Mouse (Mus musculus): ENCODE results near the gene Rasal2. TPM values are rescaled to one million over a fixed set of nuclear protein-coding genes. Genes with fewer than 3 reads are reported as not detected.

Rasal2 gene
- total and polyA plus RNA-seq, 3 experiments = 1.5 to 2.6 (median 1.7) TPM

GRCm38 (mm10) chr1:157141014-157141413 lies 271.4 kb downstream of the Rasal2 start:
- in situ Hi-C loops (cut with MboI; ENCODE audit: low pct_ligation_motif_present, low pct_unique_long_range_greater_than_20kb, low sequenced_read_pairs) (no loop called here), dilution Hi-C loops (cut with MboI; ENCODE audit: extremely low pct_ligation_motif_present, extremely low pct_unique_long_range_greater_than_20kb, low sequenced_read_pairs) (no loop called here)
- Histone ChIP-seq H3K79me2 (replicated peaks; ENCODE audit: control insufficient read depth, extremely low read depth, insufficient read depth, poor library complexity, severe bottlenecking) (no peaks in the 10 kb centered on the region), H3K27ac (ENCODE audit: insufficient read depth, low read depth) (peak overlapping the region; percentile 78), H3K36me3 (replicated peaks in 1 of 2; ENCODE audit: control insufficient read depth in 1 of 2, insufficient read depth in 1 of 2, low read length in 1 of 2) (peaks cover 0 to 3% of the 10 kb centered on the region in 2 experiments), H3K27me3 (replicated peaks) (no peaks in the 10 kb centered on the region), H3K4me2 (ENCODE audit: insufficient read depth, low read depth, poor library complexity, severe bottlenecking) (peak overlapping the region; percentile 35; the same call in 1 of the 2 replicates), H3K9me3 (replicated peaks; ENCODE audit: low read length) (no peaks in the 10 kb centered on the region), H3K9ac (ENCODE audit: insufficient read depth, low read depth) (no peak overlapping the region), H3K4me3 (replicated peaks in 1 of 3; ENCODE audit: low read depth in 2 of 3, low read length in 2 of 3, poor library complexity in 1 of 3) (peak overlapping the region in 2 of 3 experiments; percentile 11 to 22), H3K4me1 (ENCODE audit: control insufficient read depth in 1 of 2, insufficient read depth in 2 of 2) (peaks cover 6 to 54% of the 10 kb centered on the region in 2 experiments)
- TF ChIP-seq MEF2A (IDR thresholded peaks at IDR 0.05; ENCODE audit: borderline replicate concordance, low read depth, low read length) (peak; percentile 83), GABPA (IDR thresholded peaks at IDR 0.05; ENCODE audit: insufficient replicate concordance, low read depth, low read length) (no peak), CHD2 (IDR thresholded peaks at IDR 0.05; ENCODE audit: low read length) (no peak), HCFC1 (IDR thresholded peaks at IDR 0.05; ENCODE audit: low read depth, low read length) (no peak), UBTF (IDR thresholded peaks at IDR 0.05; ENCODE audit: low read depth, low read length) (no peak), BHLHE40 (IDR thresholded peaks at IDR 0.05; ENCODE audit: low read depth, low read length) (peak; percentile 98), ZC3H11A (IDR thresholded peaks at IDR 0.05; ENCODE audit: low read depth, low read length) (no peak), MXI1 (IDR thresholded peaks at IDR 0.05; ENCODE audit: low read depth, low read length) (no peak), SMC3 (IDR thresholded peaks at IDR 0.05; ENCODE audit: low read depth, low read length) (no peak), EP300 (IDR thresholded peaks at IDR 0.05; ENCODE audit: low read length) (peak; percentile 69), CTCF (conservative IDR thresholded peaks at IDR 0.05 in 1 of 2, IDR thresholded peaks at IDR 0.05 in 1 of 2; ENCODE audit: low read depth in 2 of 2, low read length in 2 of 2) (peak in 1 of 2 experiments; percentile 12; a peak in 1 of 4 replicates), USF2 (conservative IDR thresholded peaks at IDR 0.05; ENCODE audit: low read depth, low read length) (peak; percentile 73), MAX (IDR thresholded peaks at IDR 0.05; ENCODE audit: low read length) (peak; percentile 82), USF1 (IDR thresholded peaks at IDR 0.05; ENCODE audit: low read depth, low read length) (peak; percentile 71), SIN3A (IDR thresholded peaks at IDR 0.05; ENCODE audit: low read length) (no peak), TCF12 (IDR thresholded peaks at IDR 0.05; ENCODE audit: low read depth, low read length) (no peak), RCOR1 (conservative IDR thresholded peaks at IDR 0.05; ENCODE audit: low read depth, low read length) (no peak), ZMIZ1 (IDR thresholded peaks at IDR 0.05; ENCODE audit: low read depth, low read length) (no peak), TBP (conservative IDR thresholded peaks at IDR 0.05; ENCODE audit: low read depth, low read length) (0 out of 2 replicates have a peak, but pooled peaks have one; percentile 52), PAX5 (IDR thresholded peaks at IDR 0.05; ENCODE audit: low read length) (no peak), MAFK (IDR thresholded peaks at IDR 0.05; ENCODE audit: insufficient replicate concordance, low read length) (no peak), ELF1 (IDR thresholded peaks at IDR 0.05; ENCODE audit: low read depth, low read length) (no peak), MAZ (IDR thresholded peaks at IDR 0.05; ENCODE audit: low read depth, low read length) (no peak), KAT2A (IDR thresholded peaks at IDR 0.05; ENCODE audit: insufficient replicate concordance, low read length) (no peak), RAD21 (IDR thresholded peaks at IDR 0.05; ENCODE audit: low read depth, low read length) (peak; percentile 4; the same call in 1 of the 2 replicates), NRF1 (IDR thresholded peaks at IDR 0.05; ENCODE audit: low read depth, low read length) (no peak), JUND (conservative IDR thresholded peaks at IDR 0.05; ENCODE audit: low read depth, low read length) (peak; percentile 56; the same call in 1 of the 2 replicates), POLR2AphosphoS2 (IDR thresholded peaks at IDR 0.05; ENCODE audit: low read depth, low read length) (no peak), ZNF384 (IDR thresholded peaks at IDR 0.05; ENCODE audit: low read depth, low read length) (no peak), NELFE (IDR thresholded peaks at IDR 0.05; ENCODE audit: low read depth, low read length) (no peak), ZKSCAN1 (IDR thresholded peaks at IDR 0.05; ENCODE audit: borderline replicate concordance, low read depth, low read length) (no peak), ETS1 (conservative IDR thresholded peaks at IDR 0.05; ENCODE audit: low read depth, low read length) (peak; percentile 90), E2F4 (IDR thresholded peaks at IDR 0.05; ENCODE audit: insufficient replicate concordance, low read depth, low read length) (no peak), JUN (IDR thresholded peaks at IDR 0.05; ENCODE audit: insufficient read depth, low read depth, low read length) (peak; percentile 64; the same call in 1 of the 2 replicates), IRF4 (IDR thresholded peaks at IDR 0.05; ENCODE audit: low read depth, low read length) (peak; percentile 88), POLR2A (IDR thresholded peaks at IDR 0.05; ENCODE audit: low read depth, low read length) (no peak), CHD1 (IDR thresholded peaks at IDR 0.05; ENCODE audit: low read depth, low read length) (no peak), MYC (IDR thresholded peaks at IDR 0.05; ENCODE audit: low read depth, low read length) (0 out of 2 replicates have a peak, but pooled peaks have one; percentile 41)
- peak; percentile 92 for DNase-seq (ENCODE audit: extremely low read depth)

Measured in CH12.LX (cell line).